Comparison of ENCODE assay signal across 28 mouse cellular contexts in the genomic region with DNA sequence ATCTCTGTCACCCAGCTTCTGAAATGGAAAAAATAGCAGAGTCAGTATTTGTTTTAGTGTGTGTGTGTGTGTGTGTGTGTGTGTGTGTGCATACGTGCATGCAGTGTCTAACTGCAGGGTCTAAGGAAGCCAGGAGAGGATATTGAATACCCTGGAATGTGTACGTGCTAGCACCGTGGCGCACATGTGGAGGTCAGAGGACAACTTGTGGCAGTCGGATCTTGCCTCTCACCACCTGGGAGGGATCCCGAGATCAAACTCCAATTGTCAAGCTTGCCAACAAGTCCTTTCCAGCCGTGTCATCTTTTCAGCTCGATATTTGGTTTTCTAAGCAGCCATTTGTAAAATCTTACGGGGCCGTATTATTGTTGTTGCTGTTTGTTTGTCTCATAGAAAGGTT.
DNase-seq lines count a peak whose midpoint lies in the region; ATAC-seq and TF ChIP-seq lines count a peak whose summit lies in the region.
"Had no signal": no experiment of that assay in that cellular context is flagged by ENCODE, and none has a peak within 500 bp of the region (broad histone marks: within the 10 kb centered on the region; RNA-seq: fewer than 3 reads in every experiment).

No protein-coding gene starts in this region.

- H3K27me3 ChIP-seq in kidney, adult 2 months (replicated peaks; ENCODE audit: control insufficient read depth, insufficient read depth, low read length): no peaks in the 10 kb centered on the region
- H3K27me3 ChIP-seq in kidney, embryonic 14.5 days (ENCODE audit: control insufficient read depth, insufficient read depth, low read length): no peaks in the 10 kb centered on the region
- H3K27me3 ChIP-seq: forebrain, embryonic 13.5 days; hindbrain, embryonic 15.5 days; limb, embryonic 15.5 days; lung, embryonic 15.5 days; megakaryocyte, embryonic 14.5 days; midbrain, embryonic 12.5 days; neural tube, embryonic 13.5 days had no signal

- peak; percentile 91 for DNase-seq in kidney, adult 2 months
- peak; percentile 90 for DNase-seq in kidney, adult 9 months
- peak; percentile 81 to 85 for DNase-seq in kidney, postnatal 36 days
- peak; percentile 61 for DNase-seq in yolk sac, embryonic 10.5 days (ENCODE audit: low spot score)
- DNase-seq in adrenal gland, adult 2 months: no peak
- no peak for DNase-seq in testis, postnatal 14 days (ENCODE audit: low spot score)
- DNase-seq: cerebellum, adult 8-10 months; cerebellum, postnatal 25 days; gastrocnemius, postnatal 10 days; heart, postnatal 14 days; layer of hippocampus, adult 9-11 months; lung, postnatal 36 days; right cerebral cortex, postnatal 4 days; thymus, adult 2 months; thymus, postnatal 36 days had no signal

- H3K4me2 ChIP-seq in kidney, embryonic 14.5 days (replicated peaks; ENCODE audit: low read depth, low read length): no peak overlapping the region
- H3K4me2 ChIP-seq: forebrain, embryonic 13.5 days; hindbrain, embryonic 15.5 days; limb, embryonic 15.5 days; lung, embryonic 15.5 days; midbrain, embryonic 12.5 days; neural tube, embryonic 13.5 days had no signal

- no peaks in the 10 kb centered on the region for H3K9me3 ChIP-seq in kidney, embryonic 14.5 days (ENCODE audit: control insufficient read depth, low read length)
- H3K9me3 ChIP-seq: forebrain, embryonic 13.5 days; hindbrain, embryonic 10.5 days; hindbrain, embryonic 15.5 days; limb, embryonic 10.5 days; limb, embryonic 15.5 days; lung, embryonic 15.5 days; megakaryocyte, embryonic 14.5 days; neural tube, embryonic 13.5 days had no signal

- TF ChIP-seq CTCF in kidney, adult 2 months (conservative IDR thresholded peaks at IDR 0.05; ENCODE audit: insufficient read depth, insufficient read length, low read depth, low read length): no peak

- TF ChIP-seq POLR2A in kidney, adult 2 months (IDR thresholded peaks at IDR 0.05; ENCODE audit: low read depth, low read length): no peak

- peaks cover 38% of the 10 kb centered on the region; the same call in 1 of the 2 replicates for H3K4me1 ChIP-seq in kidney, adult 2 months (ENCODE audit: control insufficient read depth, insufficient read depth, low read length)
- no peaks in the 10 kb centered on the region for H3K4me1 ChIP-seq in kidney, embryonic 14.5 days (ENCODE audit: control insufficient read depth, insufficient read depth, low read length)
- H3K4me1 ChIP-seq: lung, embryonic 15.5 days had no signal

- H3K4me3 ChIP-seq in kidney, adult 2 months (ENCODE audit: insufficient read depth, low read depth, low read length): no peak overlapping the region
- H3K4me3 ChIP-seq in kidney, embryonic 14.5 days (ENCODE audit: low read length): no peak overlapping the region
- H3K4me3 ChIP-seq: forebrain, embryonic 13.5 days; hindbrain, embryonic 10.5 days; hindbrain, embryonic 15.5 days; limb, embryonic 10.5 days; limb, embryonic 15.5 days; lung, embryonic 15.5 days; megakaryocyte, embryonic 14.5 days; midbrain, embryonic 12.5 days; myocyte; neural tube, embryonic 13.5 days had no signal

- no peak overlapping the region for H3K9ac ChIP-seq in kidney, embryonic 14.5 days (ENCODE audit: low read depth, low read length)
- H3K9ac ChIP-seq: forebrain, embryonic 13.5 days; hindbrain, embryonic 15.5 days; limb, embryonic 15.5 days; lung, embryonic 15.5 days; midbrain, embryonic 12.5 days; neural tube, embryonic 13.5 days had no signal

- 49% methylated on average over 10 of the region's 10 CpGs for WGBS in kidney, adult 2 months
- WGBS in kidney, embryonic 14.5 days: 60% methylated on average over 10 of the region's 10 CpGs

- peak overlapping the region; percentile 68; the same call in 1 of the 2 replicates for H3K27ac ChIP-seq in kidney, adult 2 months (ENCODE audit: insufficient read depth, low read depth, low read length)
- no peak overlapping the region for H3K27ac ChIP-seq in kidney, embryonic 14.5 days (ENCODE audit: low read depth, low read length)
- H3K27ac ChIP-seq: forebrain, embryonic 13.5 days; hindbrain, embryonic 10.5 days; hindbrain, embryonic 15.5 days; limb, embryonic 10.5 days; limb, embryonic 15.5 days; lung, embryonic 15.5 days; midbrain, embryonic 12.5 days; neural tube, embryonic 13.5 days; stomach, postnatal 0 days had no signal

- H3K36me3 ChIP-seq in kidney, adult 2 months (ENCODE audit: control insufficient read depth, insufficient read depth, low read length): no peaks in the 10 kb centered on the region
- H3K36me3 ChIP-seq in kidney, embryonic 14.5 days (ENCODE audit: control insufficient read depth, insufficient read depth, low read length): no peaks in the 10 kb centered on the region
- H3K36me3 ChIP-seq: hindbrain, embryonic 10.5 days; hindbrain, embryonic 15.5 days; limb, embryonic 10.5 days; limb, embryonic 15.5 days; lung, embryonic 15.5 days; midbrain, embryonic 12.5 days; neural tube, embryonic 13.5 days had no signal

- ATAC-seq in kidney, embryonic 14.5 days (ENCODE audit: low FRiP score, low TSS enrichment): no peak
- ATAC-seq: CD4-positive, CD25-positive, alpha-beta regulatory T cell, adult 4 months; forebrain, embryonic 13.5 days had no signal

Comparison
In these comparisons a context has a peak if more than half of its experiments do, and no peak if none do; other contexts are left out.
1. DNase-seq: peak in kidney, adult 2 months (single experiment), kidney, adult 9 months (single experiment), kidney, postnatal 36 days (2 of 2) and yolk sac, embryonic 10.5 days (single experiment); none in adrenal gland, adult 2 months (single experiment) and testis, postnatal 14 days (single experiment).